Mouse (Mus musculus): ENCODE measurements at regions not wholly inside any gene's neighbourhood (a gene's known extent, or its start where the extent isn't known, plus 50 kb on each side); places are given as distances from the start of the nearest gene placed in this dataset.

GRCm38 (mm10) chr1:35115521-35115920, 265.7 kb downstream of the Plekhb2 start:
- no peak for DNase-seq
- Histone ChIP-seq H3K4me3 (replicated peaks; ENCODE audit: extremely low read depth, low read depth, low read length) (no peak overlapping the region), H3K4me1 (ENCODE audit: control insufficient read depth, insufficient read depth, low read length) (no peaks in the 10 kb centered on the region)
- TF ChIP-seq CTCF (IDR thresholded peaks at IDR 0.05; ENCODE audit: insufficient read depth, low read length), result no peak
- no peak for TF ChIP-seq POLR2A (IDR thresholded peaks at IDR 0.05; ENCODE audit: borderline replicate concordance, extremely low read depth, low read depth, low read length)

GRCm38 (mm10) chr1:35137907-35138306, 288.1 kb downstream of the Plekhb2 start:
- Histone ChIP-seq H3K4me1 (ENCODE audit: control insufficient read depth, insufficient read depth, low read length) (no peaks in the 10 kb centered on the region), H3K4me3 (replicated peaks; ENCODE audit: extremely low read depth, low read depth, low read length) (no peak overlapping the region)
- TF ChIP-seq CTCF (IDR thresholded peaks at IDR 0.05; ENCODE audit: insufficient read depth, low read length) (no peak), POLR2A (IDR thresholded peaks at IDR 0.05; ENCODE audit: borderline replicate concordance, extremely low read depth, low read depth, low read length) (no peak)
- WGBS, result 74% methylated on average over 3 of the region's 3 CpGs
- no peak for DNase-seq

GRCm38 (mm10) chr1:35149036-35149435, 299.3 kb downstream of the Plekhb2 start:
- TF ChIP-seq POLR2A (IDR thresholded peaks at IDR 0.05; ENCODE audit: borderline replicate concordance, extremely low read depth, low read depth, low read length) (no peak), CTCF (IDR thresholded peaks at IDR 0.05; ENCODE audit: insufficient read depth, low read length) (no peak)
- DNase-seq, result no peak
- Histone ChIP-seq H3K4me1 (ENCODE audit: control insufficient read depth, insufficient read depth, low read length) (no peaks in the 10 kb centered on the region), H3K4me3 (replicated peaks; ENCODE audit: extremely low read depth, low read depth, low read length) (no peak overlapping the region)

- no peaks in the 10 kb centered on the region for H3K4me1 ChIP-seq (ENCODE audit: control insufficient read depth, insufficient read depth, low read length)
- DNase-seq, result no peak
- no peak for TF ChIP-seq CTCF (IDR thresholded peaks at IDR 0.05; ENCODE audit: insufficient read depth, low read length)
- TF ChIP-seq POLR2A (IDR thresholded peaks at IDR 0.05; ENCODE audit: borderline replicate concordance, extremely low read depth, low read depth, low read length), result no peak
- no peak overlapping the region for H3K4me3 ChIP-seq (replicated peaks; ENCODE audit: extremely low read depth, low read depth, low read length)
These were observed 312.7 kb downstream of the Plekhb2 start for GRCm38 (mm10) chr1:35162506-35162905.

- WGBS, result 57% methylated on average over 2 of the region's 2 CpGs
- no peaks in the 10 kb centered on the region for H3K4me1 ChIP-seq (ENCODE audit: control insufficient read depth, insufficient read depth, low read length)
These were observed 350.9 kb downstream of the Plekhb2 start for GRCm38 (mm10) chr1:35200656-35201055.

GRCm38 (mm10) chr1:35201083-35201879, 351.5 kb downstream of the Plekhb2 start:
- no peaks in the 10 kb centered on the region for H3K4me1 ChIP-seq (ENCODE audit: control insufficient read depth, insufficient read depth, low read length)
- no peak overlapping the region for H3K4me3 ChIP-seq (replicated peaks; ENCODE audit: extremely low read depth, low read depth, low read length)
- TF ChIP-seq POLR2A (IDR thresholded peaks at IDR 0.05; ENCODE audit: borderline replicate concordance, extremely low read depth, low read depth, low read length) (no peak), CTCF (IDR thresholded peaks at IDR 0.05; ENCODE audit: insufficient read depth, low read length) (no peak)
- WGBS, result 67% methylated on average over 7 of the region's 7 CpGs
- DNase-seq, result no peak

More at GRCm38 (mm10) chr1:35200656-35201055, 350.9 kb downstream of the Plekhb2 start:
- DNase-seq, result no peak
- H3K4me3 ChIP-seq (replicated peaks; ENCODE audit: extremely low read depth, low read depth, low read length), result no peak overlapping the region
- TF ChIP-seq CTCF (IDR thresholded peaks at IDR 0.05; ENCODE audit: insufficient read depth, low read length), result no peak
- no peak for TF ChIP-seq POLR2A (IDR thresholded peaks at IDR 0.05; ENCODE audit: borderline replicate concordance, extremely low read depth, low read depth, low read length)

- no peak for DNase-seq
- no peak for TF ChIP-seq POLR2A (IDR thresholded peaks at IDR 0.05; ENCODE audit: borderline replicate concordance, extremely low read depth, low read depth, low read length)
- TF ChIP-seq CTCF (IDR thresholded peaks at IDR 0.05; ENCODE audit: insufficient read depth, low read length), result no peak
- WGBS, result 81% methylated on average over 1 of the region's 1 CpGs
- H3K4me1 ChIP-seq (ENCODE audit: control insufficient read depth, insufficient read depth, low read length), result no peaks in the 10 kb centered on the region
- no peak overlapping the region for H3K4me3 ChIP-seq (replicated peaks; ENCODE audit: extremely low read depth, low read depth, low read length)
These were observed 352.1 kb downstream of the Plekhb2 start for GRCm38 (mm10) chr1:35201880-35202220.

- DNase-seq, result no peak
- no peak overlapping the region for H3K4me3 ChIP-seq (replicated peaks; ENCODE audit: extremely low read depth, low read depth, low read length)
- 70% methylated on average over 4 of the region's 4 CpGs for WGBS
- no peaks in the 10 kb centered on the region for H3K4me1 ChIP-seq (ENCODE audit: control insufficient read depth, insufficient read depth, low read length)
- no peak for TF ChIP-seq POLR2A (IDR thresholded peaks at IDR 0.05; ENCODE audit: borderline replicate concordance, extremely low read depth, low read depth, low read length)
- no peak for TF ChIP-seq CTCF (IDR thresholded peaks at IDR 0.05; ENCODE audit: insufficient read depth, low read length)
These were observed 352.8 kb downstream of the Plekhb2 start for GRCm38 (mm10) chr1:35202551-35202950.

- 70% methylated on average over 11 of the region's 11 CpGs for WGBS
- no peaks in the 10 kb centered on the region for H3K4me1 ChIP-seq (ENCODE audit: control insufficient read depth, insufficient read depth, low read length)
- H3K4me3 ChIP-seq (replicated peaks; ENCODE audit: extremely low read depth, low read depth, low read length), result no peak overlapping the region
- TF ChIP-seq POLR2A (IDR thresholded peaks at IDR 0.05; ENCODE audit: borderline replicate concordance, extremely low read depth, low read depth, low read length), result no peak
- no peak for TF ChIP-seq CTCF (IDR thresholded peaks at IDR 0.05; ENCODE audit: insufficient read depth, low read length)
- DNase-seq, result no peak
These were observed 357.2 kb downstream of the Plekhb2 start for GRCm38 (mm10) chr1:35206834-35207529.

Measured in lung, adult 2 months (tissue).